Mouse (Mus musculus) stomach, embryonic 14.5 days (tissue): ENCODE results near the gene Srgap3. TPM values are rescaled to one million over a fixed set of nuclear protein-coding genes. Genes with fewer than 3 reads are reported as not detected.

Experiments
- ATAC-seq: fragments of 200-750 bp; cut with Nextera tagmentation; 2 replicates; pipeline ENCODE4 v1.8.0; 2017; ENCODE audit warnings: low read depth, moderate TSS enrichment; ENCODE audit not compliant: insufficient number of reproducible peaks, insufficient read depth, low FRiP score
- H3K27ac ChIP-seq: fragments of 300-500 bp; sonication (generic); 2 replicates; pipeline ENCODE4 v1.5.1; 2014; ENCODE audit warnings: mild to moderate bottlenecking, low read length, moderate library complexity, mixed read lengths
- H3K27me3 ChIP-seq: fragments of 300-500 bp; sonication (generic); 2 replicates; pipeline ENCODE4 v1.6.1; 2014; ENCODE audit warnings: low read length, control low read depth, mixed read lengths; ENCODE audit not compliant: control insufficient read depth, insufficient read depth
- H3K36me3 ChIP-seq: fragments of 300-500 bp; sonication (generic); 2 replicates; pipeline ENCODE4 v1.6.1; 2014; ENCODE audit warnings: mild to moderate bottlenecking, control low read depth, low read length, moderate library complexity, mixed read lengths; ENCODE audit not compliant: control insufficient read depth, insufficient read depth
- H3K4me1 ChIP-seq: fragments of 300-500 bp; sonication (generic); 2 replicates; pipeline ENCODE4 v1.6.1; 2014; ENCODE audit warnings: low read length, control low read depth, mixed read lengths; ENCODE audit not compliant: control insufficient read depth, insufficient read depth
- H3K4me2 ChIP-seq: fragments of 300-500 bp; sonication (generic); replicated peaks from 2 replicates; pipeline ENCODE4 v1.6.1; 2014; ENCODE audit warnings: low read depth, low read length, control low read depth
- H3K4me3 ChIP-seq: fragments of 300-500 bp; sonication (generic); 2 replicates; pipeline ENCODE4 v1.5.1; 2014; ENCODE audit warnings: low read depth, low read length, control low read depth
- H3K9ac ChIP-seq: fragments of 300-500 bp; sonication (generic); replicated peaks from 2 replicates; pipeline ENCODE4 v1.6.1; 2014; ENCODE audit warnings: low read depth, mild to moderate bottlenecking, control low read depth, low read length, moderate library complexity, mixed read lengths
- H3K9me3 ChIP-seq: fragments of 300-500 bp; sonication (generic); 2 replicates; pipeline ENCODE4 v1.6.1; 2016; ENCODE audit warnings: low read depth, low read length, control low read depth; ENCODE audit not compliant: control insufficient read depth
- WGBS: fragments of 180-500 bp; shearing (Covaris S2); extraction: QIAGEN DNeasy Blood & Tissue Kit; methylation state at CpG from one replicate; pipeline ENCODE4 v1.1.7; 2014; 5-methylcytosine and 5-hydroxymethylcytosine counted together
- polyA plus RNA-seq: library from polyadenylated mRNA; unstranded; fragments of >200 nt; fragmentation: Nextera tagmentation; extraction: Ambion mirVana; gene quantifications from 2 replicates; pipeline ENCODE4 v1.2.1, GENCODE M21; 2014

Gene Srgap3
- polyA plus RNA-seq, 1 experiment from 2014 or later: 15.3 TPM

DNA sequence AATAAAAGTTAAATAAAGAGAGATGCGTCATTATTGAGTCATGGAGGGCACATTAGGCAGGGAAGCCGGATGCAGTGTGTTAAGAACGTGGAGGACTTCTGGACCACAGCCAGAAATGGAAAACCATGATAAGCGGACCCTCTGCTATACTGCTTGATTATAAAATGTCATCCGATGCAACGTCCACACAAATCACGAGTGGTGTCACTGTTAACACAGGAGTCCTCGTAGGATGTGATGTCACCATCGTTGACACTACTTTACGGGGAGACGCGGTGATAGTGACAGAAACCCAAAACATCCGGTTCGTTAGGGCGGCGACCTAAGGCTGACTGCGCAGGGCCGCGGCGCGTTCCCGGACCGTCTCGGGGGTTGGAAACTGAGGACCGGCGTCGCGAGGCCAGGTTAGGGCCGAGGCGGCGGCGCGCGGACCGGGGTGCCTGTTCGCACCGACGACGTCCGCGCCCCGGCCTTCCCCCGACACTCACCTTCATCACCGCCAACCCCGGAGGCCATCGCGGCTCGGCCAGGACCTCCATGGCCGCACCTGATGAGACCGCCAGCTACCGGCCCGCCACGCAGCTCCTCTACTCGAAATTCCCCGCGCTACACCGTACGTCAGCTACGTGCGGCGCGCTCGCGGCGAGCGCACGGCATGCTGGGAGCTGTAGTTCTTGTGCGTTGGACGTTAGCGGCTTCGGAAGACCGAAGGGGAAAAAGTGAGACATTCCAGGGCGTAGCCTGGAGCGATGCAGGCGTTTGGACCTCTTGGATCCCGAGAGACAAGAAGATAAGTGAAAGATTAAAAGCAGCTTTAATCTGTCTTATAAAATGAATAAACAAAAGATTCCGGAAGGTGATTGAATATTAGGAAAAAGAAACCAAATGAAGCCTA is 250.8 kb downstream of the Srgap3 start, which contains the start of gene Rad18:
Gene Rad18, minus strand, starts transcription at position 631 of the 895 bp plus-strand sequence.
- WGBS: under 1% methylated on average over 76 of the region's 77 CpGs
- H3K4me2 ChIP-seq: peak within 1 kb of the TSS; percentile 52
- ATAC-seq: peak; percentile 91

GRCm38 (mm10) chr6:112694492-112694891 is 252.6 kb downstream of the Srgap3 start:
- Histone ChIP-seq H3K27me3 (no peaks in the 10 kb centered on the region), H3K4me2 (no peak overlapping the region)
- WGBS: 91% methylated on average over 5 of the region's 5 CpGs

More for the DNA sequence above, 250.8 kb downstream of the Srgap3 start, which contains the start of gene Rad18:
- Histone ChIP-seq H3K9ac (peak within 1 kb of the TSS; percentile 66), H3K9me3 (no peaks in the 10 kb centered on the region), H3K4me1 (no peaks in the 10 kb centered on the region), H3K27ac (peak within 1 kb of the TSS; percentile 36; the same call in 1 of the 2 replicates), H3K27me3 (no peaks in the 10 kb centered on the region), H3K4me3 (peak within 1 kb of the TSS; percentile 73), H3K36me3 (no peaks in the 10 kb centered on the region; the same call in 1 of the 2 replicates)

GRCm38 (mm10) chr6:112691523-112691922 is 255.5 kb downstream of the Srgap3 start:
- Histone ChIP-seq H3K4me3 (no peak overlapping the region), H3K4me2 (no peak overlapping the region), H3K9me3 (no peaks in the 10 kb centered on the region), H3K27me3 (no peaks in the 10 kb centered on the region), H3K27ac (no peak overlapping the region), H3K36me3 (no peaks in the 10 kb centered on the region; the same call in 1 of the 2 replicates), H3K4me1 (no peaks in the 10 kb centered on the region; the same call in 1 of the 2 replicates), H3K9ac (no peak overlapping the region)
- WGBS: 96% methylated on average over 1 of the region's 1 CpGs
- no peak for ATAC-seq

More at GRCm38 (mm10) chr6:112694492-112694891, 252.6 kb downstream of the Srgap3 start:
- Histone ChIP-seq H3K9me3 (no peaks in the 10 kb centered on the region), H3K36me3 (no peaks in the 10 kb centered on the region; the same call in 1 of the 2 replicates), H3K4me1 (no peaks in the 10 kb centered on the region), H3K27ac (no peak overlapping the region), H3K4me3 (no peak overlapping the region), H3K9ac (no peak overlapping the region)
- no peak for ATAC-seq

DNA sequence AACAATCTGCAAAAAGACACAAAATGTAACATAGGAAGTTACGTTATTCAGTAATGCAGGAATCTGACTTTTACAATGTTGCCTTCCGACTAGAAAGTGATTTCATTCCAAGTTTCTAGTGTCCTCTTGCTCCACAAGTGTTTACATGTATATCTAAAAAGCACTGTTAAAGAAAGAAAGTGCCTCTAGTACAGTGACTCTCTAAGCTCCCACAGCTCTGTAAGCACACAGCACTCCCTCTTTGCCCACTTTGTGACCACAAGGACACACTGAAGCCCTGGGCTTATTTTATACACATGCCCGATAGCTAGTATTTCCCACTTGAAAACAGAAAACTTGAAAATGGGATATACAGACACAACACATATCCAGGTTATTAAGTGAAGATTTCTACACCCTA is 259.0 kb downstream of the Srgap3 start:
- 91% methylated on average over 3 of the region's 3 CpGs for WGBS
- peaks cover 2% of the 10 kb centered on the region; the same call in 1 of the 2 replicates for H3K36me3 ChIP-seq
- no peak for ATAC-seq

DNA sequence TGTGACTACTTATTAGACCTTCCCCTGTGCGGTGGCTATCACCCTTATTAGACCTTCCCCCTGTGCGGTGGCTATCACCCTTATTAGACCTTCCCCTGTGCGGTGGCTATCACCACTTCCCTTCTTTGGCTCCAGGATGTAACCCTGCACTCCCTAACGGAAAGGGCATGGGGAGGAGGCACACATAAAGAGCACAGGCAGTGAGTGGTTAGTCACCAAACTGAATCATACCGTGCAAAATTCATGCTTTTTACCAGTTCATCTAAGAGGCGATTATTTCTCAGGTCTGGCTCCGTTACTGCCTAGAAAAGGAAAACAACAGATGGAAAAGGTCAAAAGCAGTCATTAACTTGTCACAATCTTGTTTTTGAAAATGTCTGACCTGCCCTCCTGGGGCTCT is 260.6 kb downstream of the Srgap3 start:
- Histone ChIP-seq H3K27me3 (no peaks in the 10 kb centered on the region), H3K9me3 (no peaks in the 10 kb centered on the region), H3K4me1 (no peaks in the 10 kb centered on the region; the same call in 1 of the 2 replicates), H3K9ac (no peak overlapping the region), H3K36me3 (peaks cover 7% of the 10 kb centered on the region; the same call in 1 of the 2 replicates), H3K27ac (no peak overlapping the region), H3K4me2 (no peak overlapping the region), H3K4me3 (no peak overlapping the region)
- ATAC-seq: no peak
- 71% methylated on average over 7 of the region's 7 CpGs for WGBS

More for the DNA sequence above, 259.0 kb downstream of the Srgap3 start:
- Histone ChIP-seq H3K27ac (no peak overlapping the region), H3K27me3 (no peaks in the 10 kb centered on the region), H3K4me2 (no peak overlapping the region), H3K4me1 (no peaks in the 10 kb centered on the region; the same call in 1 of the 2 replicates), H3K4me3 (no peak overlapping the region), H3K9me3 (no peaks in the 10 kb centered on the region), H3K9ac (no peak overlapping the region)

- no peaks in the 10 kb centered on the region for H3K27me3 ChIP-seq
- no peak overlapping the region for H3K4me2 ChIP-seq
- no peak overlapping the region for H3K4me3 ChIP-seq
- H3K4me1 ChIP-seq: no peaks in the 10 kb centered on the region; the same call in 1 of the 2 replicates
- 78% methylated on average over 2 of the region's 2 CpGs for WGBS
- ATAC-seq: no peak
- no peaks in the 10 kb centered on the region for H3K9me3 ChIP-seq
- H3K36me3 ChIP-seq: peaks cover 21% of the 10 kb centered on the region; the same call in 1 of the 2 replicates
- H3K9ac ChIP-seq: no peak overlapping the region
- no peak overlapping the region for H3K27ac ChIP-seq
Observed at GRCm38 (mm10) chr6:112684065-112684464, 263.0 kb downstream of the Srgap3 start.

Other genes starting within 250 kb of the Srgap3 start
- 42.6 and 47.0 TPM in 2 replicates for gene Thumpd3, start 99.0 kb upstream of the Srgap3 start, polyA plus RNA-seq
- gene Setd5, start 130.1 kb upstream of the Srgap3 start, polyA plus RNA-seq: 114 and 123 TPM in 2 replicates
- 0.87 and 1.8 TPM in 2 replicates for gene Lhfpl4, start 248.1 kb upstream of the Srgap3 start, polyA plus RNA-seq